Mouse (Mus musculus): Measurements from ENCODE around the gene Trim65.
"Not testable (repeated sequence)": the region's sequence is repeated elsewhere in the genome, so short reads cannot be mapped to it uniquely, and the experiment has no call there.

- not testable (repeated sequence) for TF ChIP-seq EP300, CTCF (IDR thresholded peaks at IDR 0.05; ENCODE audit: low read depth)
Observed at GRCm38 (mm10) chr11:116121731-116122245, 9.1 kb downstream of the Trim65 start.

All from heart, postnatal 0 days (tissue).